Mouse (Mus musculus) liver, embryonic 13.5 days (tissue): Measurements from ENCODE around the gene Rasl11a. TPM values are rescaled to one million over a fixed set of nuclear protein-coding genes. Genes with fewer than 3 reads are reported as not detected.
A peak's percentile ranks its signal among the peaks of the same experiment; 100 is the strongest.
"Not testable (repeated sequence)": the region's sequence is repeated elsewhere in the genome, so short reads cannot be mapped to it uniquely, and the experiment has no call there.

ENCODE experiments used
- ATAC-seq: fragments of 200-750 bp; cut with Nextera tagmentation; 2 replicates; pipeline ENCODE4 v1.8.0; 2017; ENCODE audit warnings: low read depth, mild to moderate bottlenecking, moderate number of reproducible peaks, moderate library complexity
- DNase-seq: peaks from one replicate; pipeline ENCODE4 v3.0.0; 2022
- H3K27ac ChIP-seq: fragments of 300-500 bp; sonication (generic); 2 replicates; pipeline ENCODE4 v1.5.1; 2015; ENCODE audit warnings: moderate library complexity, mild to moderate bottlenecking, inconsistent platforms
- H3K27me3 ChIP-seq: fragments of 300-500 bp; sonication (generic); 2 replicates; pipeline ENCODE4 v1.6.1; 2015; ENCODE audit warnings: mild to moderate bottlenecking, inconsistent platforms
- H3K36me3 ChIP-seq: fragments of 300-500 bp; sonication (generic); 2 replicates; pipeline ENCODE4 v1.6.1; 2015; ENCODE audit warnings: mild to moderate bottlenecking, inconsistent platforms
- H3K4me1 ChIP-seq: fragments of 300-500 bp; sonication (generic); replicated peaks from 2 replicates; pipeline ENCODE4 v1.6.1; 2015; ENCODE audit warnings: inconsistent platforms
- H3K4me2 ChIP-seq: fragments of 300-500 bp; sonication (generic); 2 replicates; pipeline ENCODE4 v1.6.1; 2015; ENCODE audit warnings: inconsistent platforms, mild to moderate bottlenecking, moderate library complexity
- H3K4me3 ChIP-seq: fragments of 300-500 bp; sonication (generic); replicated peaks from 2 replicates; pipeline ENCODE4 v1.5.1; 2015; ENCODE audit warnings: mild to moderate bottlenecking, inconsistent platforms
- H3K9ac ChIP-seq: fragments of 300-500 bp; sonication (generic); 2 replicates; pipeline ENCODE4 v1.6.1; 2015; ENCODE audit warnings: mild to moderate bottlenecking, inconsistent platforms
- H3K9me3 ChIP-seq: fragments of 300-500 bp; sonication (generic); replicated peaks from 2 replicates; pipeline ENCODE4 v1.6.1; 2016; ENCODE audit warnings: inconsistent platforms
- WGBS: fragments of 180-500 bp; shearing (Covaris S2); methylation state at CpG from one replicate; pipeline ENCODE4 v1.1.7; 2015; ENCODE audit not compliant: insufficient replicate concordance; 5-methylcytosine and 5-hydroxymethylcytosine counted together
- polyA plus RNA-seq: library from polyadenylated mRNA; unstranded; fragments of >200 nt; fragmentation: Nextera tagmentation; extraction: Ambion mirVana; gene quantifications from 2 replicates; pipeline ENCODE4 v1.2.1, GENCODE M21; 2015

Gene Rasl11a
- polyA plus RNA-seq, 1 experiment from 2014 or later, result 3.1 TPM

GRCm38 (mm10) chr5:146867246-146867945, 22.5 kb downstream of the Rasl11a start:
- H3K36me3 ChIP-seq, result no peaks in the 10 kb centered on the region
- H3K4me2 ChIP-seq, result peak overlapping the region; percentile 65
- peak; percentile 86 for ATAC-seq
- no peaks in the 10 kb centered on the region for H3K9me3 ChIP-seq
- H3K4me1 ChIP-seq, result peaks cover 37% of the 10 kb centered on the region
- DNase-seq, result peak; percentile 54
- H3K9ac ChIP-seq, result peak overlapping the region; percentile 58
- H3K4me3 ChIP-seq, result peak overlapping the region; percentile 21
- peak overlapping the region; percentile 85 for H3K27ac ChIP-seq
- H3K27me3 ChIP-seq, result 0 out of 2 replicates have a peak, but pooled peaks cover 7% of the 10 kb centered on the region
- 3% methylated on average over 19 of the region's 19 CpGs for WGBS

GRCm38 (mm10) chr5:146867946-146868314, 23.1 kb downstream of the Rasl11a start:
- Histone ChIP-seq H3K27me3 (0 out of 2 replicates have a peak, but pooled peaks cover 7% of the 10 kb centered on the region), H3K9ac (peak overlapping the region; percentile 58), H3K4me2 (peak overlapping the region; percentile 65), H3K36me3 (no peaks in the 10 kb centered on the region), H3K4me1 (peaks cover 37% of the 10 kb centered on the region), H3K27ac (peak overlapping the region; percentile 85), H3K4me3 (peak overlapping the region; percentile 21), H3K9me3 (no peaks in the 10 kb centered on the region)
- ATAC-seq (no peak; the same call in 1 of the 2 replicates), DNase-seq (no peak)
- WGBS, result 17% methylated on average over 4 of the region's 4 CpGs

GRCm38 (mm10) chr5:146872981-146873631, 28.2 kb downstream of the Rasl11a start:
- no peak overlapping the region for H3K9ac ChIP-seq
- no peaks in the 10 kb centered on the region for H3K9me3 ChIP-seq
- no peak overlapping the region for H3K27ac ChIP-seq
- 78% methylated on average over 5 of the region's 5 CpGs for WGBS
- peaks cover 7% of the 10 kb centered on the region for H3K4me1 ChIP-seq
- H3K4me2 ChIP-seq, result no peak overlapping the region
- H3K4me3 ChIP-seq, result no peak overlapping the region
- DNase-seq (no peak), ATAC-seq (no peak)
- H3K36me3 ChIP-seq, result no peaks in the 10 kb centered on the region
- H3K27me3 ChIP-seq, result 0 out of 2 replicates have a peak, but pooled peaks cover 13% of the 10 kb centered on the region

GRCm38 (mm10) chr5:146876024-146876423, 31.2 kb downstream of the Rasl11a start:
- Histone ChIP-seq H3K9me3 (no peaks in the 10 kb centered on the region), H3K9ac (no peak overlapping the region), H3K36me3 (no peaks in the 10 kb centered on the region), H3K27ac (no peak overlapping the region), H3K4me2 (no peak overlapping the region), H3K4me1 (no peaks in the 10 kb centered on the region), H3K4me3 (no peak overlapping the region), H3K27me3 (peaks cover 20% of the 10 kb centered on the region; the same call in 1 of the 2 replicates)
- DNase-seq, result no peak
- ATAC-seq, result no peak
- 86% methylated on average over 2 of the region's 2 CpGs for WGBS

- not testable (repeated sequence) for H3K4me2 ChIP-seq, H3K36me3 ChIP-seq, ATAC-seq, H3K9ac ChIP-seq, H3K4me1 ChIP-seq, H3K9me3 ChIP-seq, DNase-seq, H3K4me3 ChIP-seq, H3K27ac ChIP-seq
- 57% methylated on average over 5 of the region's 6 CpGs for WGBS
- peaks cover 13% of the 10 kb centered on the region; the same call in 1 of the 2 replicates for H3K27me3 ChIP-seq
Measured at GRCm38 (mm10) chr5:146877882-146878281, 33.0 kb downstream of the Rasl11a start.

- Histone ChIP-seq H3K4me2 (no peak overlapping the region), H3K9me3 (no peaks in the 10 kb centered on the region), H3K27ac (no peak overlapping the region), H3K36me3 (no peaks in the 10 kb centered on the region), H3K9ac (no peak overlapping the region), H3K27me3 (peaks cover 7% of the 10 kb centered on the region; the same call in 1 of the 2 replicates), H3K4me3 (no peak overlapping the region), H3K4me1 (no peaks in the 10 kb centered on the region)
- 34% methylated on average over 6 of the region's 6 CpGs for WGBS
- ATAC-seq (no peak), DNase-seq (no peak)
Measured at GRCm38 (mm10) chr5:146882261-146882660, 37.4 kb downstream of the Rasl11a start.

GRCm38 (mm10) chr5:146883053-146883452, 38.2 kb downstream of the Rasl11a start:
- Histone ChIP-seq H3K36me3 (no peaks in the 10 kb centered on the region), H3K27me3 (peaks cover 7% of the 10 kb centered on the region; the same call in 1 of the 2 replicates), H3K9me3 (no peaks in the 10 kb centered on the region), H3K4me3 (no peak overlapping the region), H3K4me2 (no peak overlapping the region), H3K27ac (no peak overlapping the region), H3K4me1 (no peaks in the 10 kb centered on the region), H3K9ac (no peak overlapping the region)
- WGBS, result 64% methylated on average over 7 of the region's 7 CpGs
- no peak for DNase-seq
- no peak for ATAC-seq

- Histone ChIP-seq H3K9ac (no peak overlapping the region), H3K9me3 (no peaks in the 10 kb centered on the region), H3K27me3 (peaks cover 7% of the 10 kb centered on the region; the same call in 1 of the 2 replicates), H3K4me2 (no peak overlapping the region), H3K4me3 (no peak overlapping the region), H3K4me1 (no peaks in the 10 kb centered on the region), H3K27ac (no peak overlapping the region), H3K36me3 (no peaks in the 10 kb centered on the region)
- DNase-seq (no peak), ATAC-seq (no peak)
- 75% methylated on average over 15 of the region's 15 CpGs for WGBS
Measured at GRCm38 (mm10) chr5:146883486-146884272, 38.8 kb downstream of the Rasl11a start.

GRCm38 (mm10) chr5:146891127-146891526, 46.3 kb downstream of the Rasl11a start:
- DNase-seq, result no peak
- peak overlapping the region; percentile 14; the same call in 1 of the 2 replicates for H3K9ac ChIP-seq
- peak overlapping the region; percentile 42 for H3K4me2 ChIP-seq
- H3K9me3 ChIP-seq, result no peaks in the 10 kb centered on the region
- H3K27me3 ChIP-seq, result 0 out of 2 replicates have a peak, but pooled peaks cover 4% of the 10 kb centered on the region
- ATAC-seq, result no peak
- WGBS, result 12% methylated on average over 14 of the region's 14 CpGs
- peaks cover 3% of the 10 kb centered on the region; the same call in 1 of the 2 replicates for H3K4me1 ChIP-seq
- H3K27ac ChIP-seq, result no peak overlapping the region
- no peak overlapping the region for H3K4me3 ChIP-seq
- no peaks in the 10 kb centered on the region for H3K36me3 ChIP-seq

GRCm38 (mm10) chr5:146892904-146893303, 48.0 kb downstream of the Rasl11a start:
- 74% methylated on average over 4 of the region's 4 CpGs for WGBS
- Histone ChIP-seq H3K4me2 (no peak overlapping the region), H3K36me3 (no peaks in the 10 kb centered on the region), H3K27me3 (0 out of 2 replicates have a peak, but pooled peaks cover 4% of the 10 kb centered on the region), H3K4me3 (no peak overlapping the region), H3K27ac (no peak overlapping the region), H3K9me3 (no peaks in the 10 kb centered on the region), H3K9ac (no peak overlapping the region), H3K4me1 (peaks cover 13% of the 10 kb centered on the region)
- ATAC-seq (no peak), DNase-seq (no peak)
